Mouse (Mus musculus): ENCODE measurements around the gene C8g.

The C8g gene

GRCm38 (mm10) chr2:25500071-25500575 is 1.4 kb downstream of the C8g start:
- no peak for DNase-seq

- DNase-seq: no peak
Observed at GRCm38 (mm10) chr2:25498622-25499478, 2.7 kb downstream of the C8g start.

GRCm38 (mm10) chr2:25497846-25498575 is 3.5 kb downstream of the C8g start:
- DNase-seq: no peak

- no peak for DNase-seq
Observed at GRCm38 (mm10) chr2:25496462-25496861, 5.1 kb downstream of the C8g start.

- DNase-seq: no peak
Observed at GRCm38 (mm10) chr2:25493476-25493961, 8.0 kb downstream of the C8g start, which contains the start of gene Lcn12. Gene Lcn12, minus strand, starts transcription at chr2:25493911.

GRCm38 (mm10) chr2:25492988-25493387 is 8.5 kb downstream of the C8g start:
- DNase-seq: no peak

- no peak for DNase-seq
Observed at GRCm38 (mm10) chr2:25488671-25489068, 12.8 kb downstream of the C8g start.

GRCm38 (mm10) chr2:25487965-25488670 is 13.4 kb downstream of the C8g start:
- no peak for DNase-seq

GRCm38 (mm10) chr2:25484901-25485647 is 16.4 kb downstream of the C8g start:
- DNase-seq: peak; percentile 31 to 61

GRCm38 (mm10) chr2:25482969-25483368 is 18.6 kb downstream of the C8g start:
- peak; percentile 66 to 71 for DNase-seq

- no peak for DNase-seq
Observed at GRCm38 (mm10) chr2:25480541-25480940, 21.0 kb downstream of the C8g start.

- DNase-seq: no peak
Observed at GRCm38 (mm10) chr2:25479551-25480311, 21.8 kb downstream of the C8g start.

- DNase-seq: no peak
Observed at GRCm38 (mm10) chr2:25477967-25478675, 23.4 kb downstream of the C8g start.

GRCm38 (mm10) chr2:25477541-25477940 is 24.0 kb downstream of the C8g start:
- DNase-seq: no peak

GRCm38 (mm10) chr2:25472550-25472949 is 29.0 kb downstream of the C8g start:
- no peak for DNase-seq

GRCm38 (mm10) chr2:25469969-25470368 is 31.6 kb downstream of the C8g start, which contains the start of gene Ptgds:
Gene Ptgds, minus strand, starts transcription at chr2:25470046.
- DNase-seq: no peak

- no peak for DNase-seq
Observed at GRCm38 (mm10) chr2:25468962-25469915, 32.3 kb downstream of the C8g start.

- no peak for DNase-seq
Observed at GRCm38 (mm10) chr2:25467606-25468303, 33.8 kb downstream of the C8g start.
